Comparison of ENCODE assay signal across 18 mouse cellular contexts in the genomic region with DNA sequence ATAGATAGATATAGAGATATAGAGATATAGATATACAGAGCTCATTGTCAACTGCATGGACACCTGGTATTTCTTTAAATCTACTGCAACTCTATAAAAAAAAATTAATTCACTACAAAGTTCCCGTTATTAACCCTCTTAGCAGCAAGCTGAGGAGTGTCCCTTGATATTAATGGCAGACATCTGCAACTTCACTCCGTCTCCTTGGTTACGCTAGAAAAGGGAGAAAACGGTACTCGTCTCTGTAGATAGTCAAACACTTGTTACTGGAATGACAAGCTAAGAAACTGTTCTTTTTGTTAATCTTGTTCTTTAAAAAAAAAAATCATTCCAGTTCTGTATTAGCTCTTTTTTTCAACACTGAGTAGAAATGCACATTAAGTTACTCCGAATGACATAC.
"Had no signal": no experiment of that assay in that cellular context is flagged by ENCODE, and none has a peak within 500 bp of the region (broad histone marks: within the 10 kb centered on the region; RNA-seq: fewer than 3 reads in every experiment).

No protein-coding gene starts in this region.

- H3K27ac ChIP-seq: midbrain, embryonic 10.5 days; midbrain, embryonic 12.5 days; neural tube, embryonic 13.5 days; neural tube, embryonic 15.5 days had no signal

- H3K4me2 ChIP-seq: lung, embryonic 14.5 days; midbrain, embryonic 12.5 days; neural tube, embryonic 13.5 days; neural tube, embryonic 15.5 days had no signal

- H3K36me3 ChIP-seq: midbrain, embryonic 10.5 days; midbrain, embryonic 12.5 days; neural tube, embryonic 13.5 days; neural tube, embryonic 15.5 days had no signal

- H3K4me1 ChIP-seq: midbrain, embryonic 10.5 days; midbrain, embryonic 12.5 days had no signal

- H3K27me3 ChIP-seq: midbrain, embryonic 12.5 days; neural tube, embryonic 13.5 days; neural tube, embryonic 15.5 days had no signal

- ATAC-seq: midbrain, embryonic 16.5 days had no signal

- H3K4me3 ChIP-seq: midbrain, embryonic 10.5 days; midbrain, embryonic 12.5 days; myocyte; neural tube, embryonic 13.5 days; neural tube, embryonic 15.5 days had no signal

- DNase-seq: lung, embryonic 14.5 days; lung, postnatal 10 days; lung, postnatal 4 days; midbrain, embryonic 14.5 days; retina, postnatal 1 day; right cerebral cortex, adult 18-20 months; right cerebral cortex, postnatal 25 days; right cerebral cortex, postnatal 4 days; spleen, adult 18-20 months; thymus, adult 18-20 months; thymus, postnatal 14 days; thymus, postnatal 36 days had no signal

- H3K9ac ChIP-seq: lung, embryonic 14.5 days; midbrain, embryonic 12.5 days; neural tube, embryonic 13.5 days; neural tube, embryonic 15.5 days had no signal

- H3K9me3 ChIP-seq: midbrain, embryonic 10.5 days; midbrain, embryonic 12.5 days; neural tube, embryonic 13.5 days; neural tube, embryonic 15.5 days had no signal
